Mouse (Mus musculus): ENCODE results near the gene Gjd3. TPM values are rescaled to one million over a fixed set of nuclear protein-coding genes. Genes with fewer than 3 reads are reported as not detected.

Gene Gjd3
- polyA plus RNA-seq, 1 experiment, result 3.4 TPM

- H3K4me3 ChIP-seq (ENCODE audit: insufficient read depth, low read length), result no peak overlapping the region
- no peak overlapping the region for H3K27ac ChIP-seq (ENCODE audit: insufficient read depth, low read length)
- TF ChIP-seq CTCF (IDR thresholded peaks at IDR 0.05; ENCODE audit: extremely low read depth, insufficient read depth, low read length) (peak; percentile 82), POLR2A (IDR thresholded peaks at IDR 0.05; ENCODE audit: extremely low read depth, insufficient read depth, low read length) (no peak)
- H3K4me1 ChIP-seq (ENCODE audit: control insufficient read depth, insufficient read depth, low read length), result peaks cover 5% of the 10 kb centered on the region
Measured at GRCm38 (mm10) chr11:98972215-98972614, 10.6 kb downstream of the Gjd3 start.

GRCm38 (mm10) chr11:98971316-98972031 lies 11.3 kb downstream of the Gjd3 start:
- Histone ChIP-seq H3K27ac (ENCODE audit: insufficient read depth, low read length) (no peak overlapping the region), H3K4me3 (ENCODE audit: insufficient read depth, low read length) (no peak overlapping the region), H3K4me1 (ENCODE audit: control insufficient read depth, insufficient read depth, low read length) (peaks cover 8% of the 10 kb centered on the region)
- TF ChIP-seq CTCF (IDR thresholded peaks at IDR 0.05; ENCODE audit: extremely low read depth, insufficient read depth, low read length) (no peak), POLR2A (IDR thresholded peaks at IDR 0.05; ENCODE audit: extremely low read depth, insufficient read depth, low read length) (no peak)

GRCm38 (mm10) chr11:98970191-98970925 lies 12.5 kb downstream of the Gjd3 start:
- Histone ChIP-seq H3K4me3 (ENCODE audit: insufficient read depth, low read length) (no peak overlapping the region), H3K27ac (ENCODE audit: insufficient read depth, low read length) (no peak overlapping the region), H3K4me1 (ENCODE audit: control insufficient read depth, insufficient read depth, low read length) (peaks cover 13% of the 10 kb centered on the region)
- TF ChIP-seq POLR2A (IDR thresholded peaks at IDR 0.05; ENCODE audit: extremely low read depth, insufficient read depth, low read length) (no peak), CTCF (IDR thresholded peaks at IDR 0.05; ENCODE audit: extremely low read depth, insufficient read depth, low read length) (no peak)

DNA sequence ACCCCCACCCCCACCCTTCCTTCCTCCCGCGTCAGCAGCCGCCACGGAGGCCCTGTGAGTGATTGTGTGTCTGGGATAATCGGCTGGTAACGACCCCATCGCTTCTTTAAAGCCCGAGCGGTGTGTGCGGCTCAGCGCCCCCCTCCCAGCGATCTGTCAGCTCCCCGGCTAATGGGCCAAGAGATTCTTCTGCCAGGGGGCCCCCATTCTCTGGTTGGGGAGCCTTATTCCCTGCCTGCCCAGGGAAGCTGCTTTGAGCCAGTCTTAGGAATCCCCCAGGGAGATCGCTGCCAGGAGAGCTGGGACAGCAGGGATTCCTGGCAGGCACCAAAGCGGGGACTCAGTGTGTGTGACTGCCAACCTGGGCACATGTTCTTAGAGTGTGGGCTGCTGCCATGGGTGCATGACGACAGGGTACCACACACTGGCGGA lies 13.3 kb downstream of the Gjd3 start:
- no peak for TF ChIP-seq POLR2A (IDR thresholded peaks at IDR 0.05; ENCODE audit: extremely low read depth, insufficient read depth, low read length)
- no peak for TF ChIP-seq CTCF (IDR thresholded peaks at IDR 0.05; ENCODE audit: extremely low read depth, insufficient read depth, low read length)
- H3K4me3 ChIP-seq (ENCODE audit: insufficient read depth, low read length), result no peak overlapping the region
- peaks cover 15% of the 10 kb centered on the region for H3K4me1 ChIP-seq (ENCODE audit: control insufficient read depth, insufficient read depth, low read length)
- no peak overlapping the region for H3K27ac ChIP-seq (ENCODE audit: insufficient read depth, low read length)

DNA sequence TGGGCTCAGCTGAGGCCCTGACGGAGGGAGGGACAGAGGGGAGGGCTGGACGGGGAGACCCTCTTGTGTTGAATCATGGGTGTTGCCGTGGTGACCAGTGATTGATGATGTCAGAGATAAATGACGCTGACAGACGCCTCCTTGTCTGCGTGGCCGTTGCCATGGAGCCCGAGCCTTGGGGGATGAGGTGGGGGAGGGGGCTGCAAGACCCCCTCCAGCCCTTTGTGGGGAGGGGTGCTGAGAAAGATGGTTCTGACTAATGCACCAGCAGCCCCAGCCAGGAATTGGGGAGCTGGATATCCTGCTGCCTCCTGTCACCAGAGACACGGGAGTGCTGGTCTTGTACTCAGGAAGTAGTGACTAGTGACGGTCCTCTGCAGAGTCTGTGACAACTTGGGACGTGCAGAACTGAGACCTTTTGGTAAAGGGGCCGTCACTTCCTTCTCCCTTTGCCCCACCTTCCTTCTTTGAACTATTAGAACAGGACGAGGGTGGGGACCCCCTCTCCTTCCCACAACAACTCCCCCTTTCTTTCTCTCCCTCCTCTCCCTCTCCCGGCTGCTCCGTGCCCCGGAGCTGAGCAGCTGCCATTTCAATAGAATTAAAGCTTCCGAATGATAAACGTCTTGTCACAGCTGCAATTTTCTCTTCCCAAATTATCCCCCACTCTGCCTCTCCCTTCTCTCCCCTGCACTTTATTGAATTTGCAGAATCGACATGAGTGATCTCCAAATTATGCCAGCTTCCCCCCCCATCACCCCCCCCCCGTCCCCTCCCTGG lies 13.9 kb downstream of the Gjd3 start:
- H3K4me1 ChIP-seq (ENCODE audit: control insufficient read depth, insufficient read depth, low read length), result peaks cover 15% of the 10 kb centered on the region
- H3K4me3 ChIP-seq (ENCODE audit: insufficient read depth, low read length), result no peak overlapping the region
- H3K27ac ChIP-seq (ENCODE audit: insufficient read depth, low read length), result no peak overlapping the region
- TF ChIP-seq POLR2A (IDR thresholded peaks at IDR 0.05; ENCODE audit: extremely low read depth, insufficient read depth, low read length) (no peak), CTCF (IDR thresholded peaks at IDR 0.05; ENCODE audit: extremely low read depth, insufficient read depth, low read length) (no peak)

DNA sequence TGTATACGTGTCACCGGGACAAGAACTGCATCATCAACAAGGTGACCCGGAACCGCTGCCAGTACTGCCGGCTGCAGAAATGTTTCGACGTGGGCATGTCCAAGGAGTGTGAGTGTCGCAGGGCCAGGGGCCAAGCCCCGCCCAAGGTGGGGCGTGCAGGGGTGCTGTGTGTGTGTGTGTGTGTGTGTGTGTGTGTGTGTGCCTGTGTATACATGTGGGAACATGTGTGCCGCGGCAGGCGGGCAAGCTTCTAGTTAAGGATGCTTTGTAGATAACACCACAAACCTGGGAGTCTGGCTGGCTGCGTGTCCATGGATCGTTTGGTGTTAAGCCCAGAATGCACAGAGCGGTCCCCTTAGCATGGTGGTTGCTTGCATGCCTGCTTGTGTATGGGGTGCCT lies 14.7 kb downstream of the Gjd3 start:
- no peak for TF ChIP-seq POLR2A (IDR thresholded peaks at IDR 0.05; ENCODE audit: extremely low read depth, insufficient read depth, low read length)
- TF ChIP-seq CTCF (IDR thresholded peaks at IDR 0.05; ENCODE audit: extremely low read depth, insufficient read depth, low read length), result no peak
- Histone ChIP-seq H3K4me1 (ENCODE audit: control insufficient read depth, insufficient read depth, low read length) (peaks cover 16% of the 10 kb centered on the region), H3K27ac (ENCODE audit: insufficient read depth, low read length) (no peak overlapping the region), H3K4me3 (ENCODE audit: insufficient read depth, low read length) (no peak overlapping the region)

GRCm38 (mm10) chr11:98966499-98967141 lies 16.2 kb downstream of the Gjd3 start:
- Histone ChIP-seq H3K4me1 (ENCODE audit: control insufficient read depth, insufficient read depth, low read length) (peaks cover 21% of the 10 kb centered on the region), H3K27ac (ENCODE audit: insufficient read depth, low read length) (no peak overlapping the region), H3K4me3 (ENCODE audit: insufficient read depth, low read length) (no peak overlapping the region)
- TF ChIP-seq POLR2A (IDR thresholded peaks at IDR 0.05; ENCODE audit: extremely low read depth, insufficient read depth, low read length), result no peak
- TF ChIP-seq CTCF (IDR thresholded peaks at IDR 0.05; ENCODE audit: extremely low read depth, insufficient read depth, low read length), result 0 out of 2 replicates have a peak, but pooled peaks have one; percentile 1

- Histone ChIP-seq H3K4me1 (ENCODE audit: control insufficient read depth, insufficient read depth, low read length) (peaks cover 21% of the 10 kb centered on the region), H3K4me3 (ENCODE audit: insufficient read depth, low read length) (no peak overlapping the region), H3K27ac (ENCODE audit: insufficient read depth, low read length) (no peak overlapping the region)
- TF ChIP-seq POLR2A (IDR thresholded peaks at IDR 0.05; ENCODE audit: extremely low read depth, insufficient read depth, low read length), result no peak
- TF ChIP-seq CTCF (IDR thresholded peaks at IDR 0.05; ENCODE audit: extremely low read depth, insufficient read depth, low read length), result no peak
Measured at GRCm38 (mm10) chr11:98965416-98966077, 17.3 kb downstream of the Gjd3 start.

Data from cortical plate, adult 2 months (tissue).